ENCODE assay signal across 7 mouse cellular contexts in genomic region chr5:34242224-34242963, GRCm38 (mm10). TPM values are rescaled to one million over a fixed set of nuclear protein-coding genes. Genes with fewer than 3 reads are reported as not detected.
DNase-seq lines count a peak whose midpoint lies in the region; ATAC-seq and TF ChIP-seq lines count a peak whose summit lies in the region.

No protein-coding gene starts in this region.

- intact Hi-C loops in left cerebral cortex, adult 2 months (cut with DNase I): loop anchor here (1.0 to 5.0 kb wide), 2 partner anchors 34 to 45 kb away; no protein-coding TSS in a partner anchor

- H3K4me3 ChIP-seq in left cerebral cortex, adult 2 months: no peak overlapping the region

- peak; percentile 66 for DNase-seq in Muller cell, postnatal 12 days (ENCODE audit: inconsistent ontology term)
- DNase-seq in adrenal gland, adult 2 months: peak; percentile 79
- DNase-seq in frontal cortex, postnatal 14 days (ENCODE audit: low spot score in 2 of 2): peak; percentile 58 to 73
- peak; percentile 72 to 78 for DNase-seq in left cerebral cortex, adult 2 months (ENCODE audit: extremely low spot score in 1 of 2, low spot score in 2 of 2)
- DNase-seq in mesoderm, embryonic 11.5 days (ENCODE audit: low read depth, low spot score): peak; percentile 21
- peak; percentile 60 for DNase-seq in thymus, postnatal 25 days

- TF ChIP-seq CTCF in left cerebral cortex, adult 2 months (IDR thresholded peaks at IDR 0.05): no peak

- peak overlapping the region; percentile 91 for H3K27ac ChIP-seq in left cerebral cortex, adult 2 months

- ATAC-seq in hematopoietic stem cell, adult 5-6 weeks (replicated peaks in 1 of 2; ENCODE audit: insufficient read depth in 1 of 2, low FRiP score in 2 of 2, low TSS enrichment in 1 of 2, low read depth in 1 of 2, poor library complexity in 2 of 2, severe bottlenecking in 2 of 2): peak; percentile 83 to 91

RNA-seq across cellular contexts. Expression of gene Zfyve28, which starts 45.9 kb away (rescaled TPM):
- total RNA-seq in adrenal gland, adult 2 months (2021): under 1 TPM; 0.40 to 0.90 TPM
- 1.6 and 3.8 TPM in 2 replicates for polyA plus RNA-seq in adrenal gland, adult 2 months (2012; rRNA removed)
- 1.2 and 1.4 TPM in 2 replicates for total RNA-seq in hematopoietic stem cell, adult 5-6 weeks (2017)
- total RNA-seq in left cerebral cortex, adult 2 months (2021): 10 to 100 TPM; 50.2 to 54.2 TPM

RNA-seq across cellular contexts. Expression of gene Cfap99, which starts 46.0 kb away (rescaled TPM):
- not detected for total RNA-seq in adrenal gland, adult 2 months (2021)
- polyA plus RNA-seq in adrenal gland, adult 2 months (2012; rRNA removed): not detected in 2 replicates
- not detected in 2 replicates for total RNA-seq in hematopoietic stem cell, adult 5-6 weeks (2017)
- 1 to 10 TPM; 1.4 to 1.5 TPM for total RNA-seq in left cerebral cortex, adult 2 months (2021)

RNA-seq across cellular contexts. Expression of gene Mxd4, which starts 54.9 kb away (rescaled TPM):
- total RNA-seq in adrenal gland, adult 2 months (2021): 100 to 1,000 TPM; 100 to 125 TPM
- 260 and 308 TPM in 2 replicates for polyA plus RNA-seq in adrenal gland, adult 2 months (2012; rRNA removed)
- 29.2 and 40.0 TPM in 2 replicates for total RNA-seq in hematopoietic stem cell, adult 5-6 weeks (2017)
- total RNA-seq in left cerebral cortex, adult 2 months (2021): 10 to 100 TPM; 82.6 to 91.1 TPM

Comparison
In these comparisons a context has a peak if more than half of its experiments do, and no peak if none do; other contexts are left out.
1. DNase-seq: peak in every context shown above with its lines; median percentile 79 in adrenal gland, adult 2 months; 75 in left cerebral cortex, adult 2 months; 66 in Muller cell, postnatal 12 days; 66 in frontal cortex, postnatal 14 days; 60 in thymus, postnatal 25 days; 21 in mesoderm, embryonic 11.5 days.
2. RNA of gene Zfyve28, which starts 45.9 kb away (total RNA-seq): 50.2 to 54.2 TPM in left cerebral cortex, adult 2 months; 1.2 to 1.4 TPM in hematopoietic stem cell, adult 5-6 weeks and 0.40 to 0.90 TPM in adrenal gland, adult 2 months; every median in the first group is over 10 times any median in the second.